Comparison of ENCODE assay signal across 30 mouse cellular contexts in genomic region chr16:93140535-93141110, GRCm38 (mm10).
DNase-seq lines count a peak whose midpoint lies in the region; ATAC-seq and TF ChIP-seq lines count a peak whose summit lies in the region.
"Had no signal": no experiment of that assay in that cellular context is flagged by ENCODE, and none has a peak within 500 bp of the region (broad histone marks: within the 10 kb centered on the region; RNA-seq: fewer than 3 reads in every experiment).

No protein-coding gene starts in this region.

- ATAC-seq in hindbrain, embryonic 16.5 days: 0 out of 2 replicates have a peak, but pooled peaks have one; percentile 20
- ATAC-seq in hindbrain, embryonic 13.5 days (ENCODE audit: low FRiP score): no peak
- ATAC-seq in megakaryocyte-erythroid progenitor cell, adult 5-6 weeks (replicated peaks; ENCODE audit: low FRiP score, low TSS enrichment, poor library complexity, severe bottlenecking): 0 out of 2 replicates have a peak, but pooled peaks have one; percentile 22
- ATAC-seq: liver, embryonic 12.5 days; liver, postnatal 0 days; Patski had no signal

- H3K9me3 ChIP-seq in hindbrain, embryonic 16.5 days (ENCODE audit: control insufficient read depth, low read length): no peaks in the 10 kb centered on the region
- no peaks in the 10 kb centered on the region for H3K9me3 ChIP-seq in hindbrain, embryonic 13.5 days
- H3K9me3 ChIP-seq in MEL (replicated peaks; ENCODE audit: insufficient read depth, low read length): no peaks in the 10 kb centered on the region
- H3K9me3 ChIP-seq: liver, embryonic 12.5 days had no signal

- no peaks in the 10 kb centered on the region for H3K27me3 ChIP-seq in hindbrain, embryonic 16.5 days (replicated peaks; ENCODE audit: control insufficient read depth, insufficient read depth, low read length)
- no peaks in the 10 kb centered on the region for H3K27me3 ChIP-seq in hindbrain, embryonic 13.5 days
- no peaks in the 10 kb centered on the region for H3K27me3 ChIP-seq in MEL (ENCODE audit: control insufficient read depth in 1 of 2, insufficient read depth in 2 of 2, low read length in 2 of 2)
- no peaks in the 10 kb centered on the region; the same call in 1 of the 2 replicates for H3K27me3 ChIP-seq in cerebellum, adult 2 months (ENCODE audit: control insufficient read depth, insufficient read depth, low read length)
- H3K27me3 ChIP-seq: CH12.LX, Patski had no signal

- no peaks in the 10 kb centered on the region for H3K36me3 ChIP-seq in hindbrain, embryonic 16.5 days (ENCODE audit: control insufficient read depth, insufficient read depth, low read length)
- no peaks in the 10 kb centered on the region for H3K36me3 ChIP-seq in hindbrain, embryonic 13.5 days
- H3K36me3 ChIP-seq in MEL (ENCODE audit: control insufficient read depth in 1 of 2, insufficient read depth in 2 of 2, low read length in 2 of 2): peaks cover 0 to 31% of the 10 kb centered on the region in 2 experiments; a peak in 2 of 4 replicates
- H3K36me3 ChIP-seq: liver, embryonic 12.5 days had no signal

- H3K4me1 ChIP-seq in hindbrain, embryonic 16.5 days (ENCODE audit: control insufficient read depth, insufficient read depth, low read depth, low read length): no peaks in the 10 kb centered on the region
- H3K4me1 ChIP-seq in hindbrain, embryonic 13.5 days (replicated peaks): 0 out of 2 replicates have a peak, but pooled peaks cover 6% of the 10 kb centered on the region
- H3K4me1 ChIP-seq in MEL (ENCODE audit: control insufficient read depth in 1 of 2, insufficient read depth in 2 of 2, low read length in 2 of 2): peaks cover 16 to 26% of the 10 kb centered on the region in 2 experiments
- H3K4me1 ChIP-seq in cerebellum, adult 2 months (ENCODE audit: control insufficient read depth, insufficient read depth, low read length): peaks cover 3% of the 10 kb centered on the region; the same call in 1 of the 2 replicates

- no peak for TF ChIP-seq CTCF in MEL (IDR thresholded peaks at IDR 0.05 in 2 of 3, conservative IDR thresholded peaks at IDR 0.05 in 1 of 3; ENCODE audit: control insufficient read depth in 1 of 3, insufficient read depth in 1 of 3, low read depth in 2 of 3, low read length in 3 of 3, poor library complexity in 1 of 3, severe bottlenecking in 1 of 3)
- TF ChIP-seq CTCF in cerebellum, adult 2 months (IDR thresholded peaks at IDR 0.05; ENCODE audit: borderline replicate concordance, insufficient read depth, low read depth, low read length): no peak

- no peak overlapping the region for H3K4me2 ChIP-seq in hindbrain, embryonic 16.5 days (ENCODE audit: low read length)
- no peak overlapping the region for H3K4me2 ChIP-seq in hindbrain, embryonic 13.5 days
- H3K4me2 ChIP-seq: heart, embryonic 11.5 days; hindbrain, embryonic 14.5 days; liver, embryonic 12.5 days had no signal

- intact Hi-C loops in left cerebral cortex, postnatal 25 days (cut with DNase I): loop anchor here (2.0 to 5.0 kb wide), 2 partner anchors 442 to 573 kb away; no protein-coding TSS in a partner anchor

- TF ChIP-seq POLR2A in MEL (IDR thresholded peaks at IDR 0.05; ENCODE audit: control insufficient read depth in 1 of 2, insufficient read depth in 1 of 2, low read depth in 1 of 2, low read length in 2 of 2, poor library complexity in 1 of 2): no peak
- no peak for TF ChIP-seq POLR2A in cerebellum, adult 2 months (IDR thresholded peaks at IDR 0.05; ENCODE audit: borderline replicate concordance, insufficient read depth, low read length)

- no peak overlapping the region for H3K27ac ChIP-seq in hindbrain, embryonic 16.5 days (ENCODE audit: low read depth, low read length)
- H3K27ac ChIP-seq in hindbrain, embryonic 13.5 days: no peak overlapping the region
- H3K27ac ChIP-seq in MEL (ENCODE audit: control insufficient read depth, low read depth, low read length): peak overlapping the region; percentile 55
- no peak overlapping the region for H3K27ac ChIP-seq in cerebellum, adult 2 months (ENCODE audit: insufficient read depth, low read length)
- H3K27ac ChIP-seq: gastrocnemius, adult 2 months; hindbrain, embryonic 14.5 days; liver, embryonic 12.5 days had no signal

- H3K79me2 ChIP-seq in MEL (ENCODE audit: control insufficient read depth, insufficient read depth, low read length, poor library complexity): no peaks in the 10 kb centered on the region

- peak; percentile 32 to 55; a peak in 2 of 4 replicates for TF ChIP-seq EP300 in MEL (IDR thresholded peaks at IDR 0.05; ENCODE audit: low read depth in 1 of 2, low read length in 2 of 2)

- no peak overlapping the region for H3K9ac ChIP-seq in hindbrain, embryonic 16.5 days (ENCODE audit: low read depth, low read length)
- no peak overlapping the region for H3K9ac ChIP-seq in hindbrain, embryonic 13.5 days
- H3K9ac ChIP-seq in MEL (ENCODE audit: control insufficient read depth, low read depth, low read length, poor library complexity, severe bottlenecking): no peak overlapping the region
- H3K9ac ChIP-seq: hindbrain, embryonic 14.5 days; liver, embryonic 12.5 days; liver, postnatal 0 days had no signal

- H3K4me3 ChIP-seq in hindbrain, embryonic 16.5 days (ENCODE audit: low read length): no peak overlapping the region
- H3K4me3 ChIP-seq in hindbrain, embryonic 13.5 days: no peak overlapping the region
- H3K4me3 ChIP-seq in MEL (ENCODE audit: control insufficient read depth in 1 of 2, insufficient read depth in 1 of 2, low read depth in 2 of 2, low read length in 2 of 2): no peak overlapping the region
- no peak overlapping the region for H3K4me3 ChIP-seq in cerebellum, adult 2 months (replicated peaks; ENCODE audit: insufficient read depth, low read depth, low read length)
- H3K4me3 ChIP-seq: gastrocnemius, adult 2 months; liver, embryonic 12.5 days; megakaryocyte, embryonic 14.5 days had no signal

- 49% methylated on average over 15 of the region's 15 CpGs for WGBS in hindbrain, embryonic 16.5 days
- 62% methylated on average over 15 of the region's 15 CpGs for WGBS in hindbrain, embryonic 13.5 days
- 74% methylated on average over 15 of the region's 15 CpGs for WGBS in cerebellum, adult 2 months

- TF ChIP-seq RAD21 in MEL (IDR thresholded peaks at IDR 0.05; ENCODE audit: low read depth, low read length): no peak

- DNase-seq in embryo, embryonic 11 days: peak; percentile 6
- no peak for DNase-seq in embryo, embryonic 9.5 days (ENCODE audit: extremely low spot score)
- DNase-seq in MEL (ENCODE audit: low read depth, low spot score): peak; percentile 66
- DNase-seq in cerebellum, adult 2 months: no peak
- DNase-seq in left cerebral cortex, postnatal 25 days (ENCODE audit: low spot score in 2 of 2): no peak
- DNase-seq: adrenal gland, postnatal 10 days; cerebellum, adult 11 months; cerebellum, adult 9-11 months; gastrocnemius, adult 2 months; gastrocnemius, postnatal 36 days; heart, adult 18-20 months; heart, postnatal 36 days; kidney, adult 18-20 months; kidney, postnatal 4 days; left cerebral cortex, postnatal 4 days; liver, postnatal 0 days; lung, postnatal 4 days; right cerebral cortex, adult 18-20 months; spleen, adult 18-20 months; thymus, adult 2 months; thymus, postnatal 36 days had no signal

TF ChIP-seq in MEL, 35 proteins besides CTCF, POLR2A, EP300 and RAD21 (continues in another document):
- TF ChIP-seq MEF2A (IDR thresholded peaks at IDR 0.05; ENCODE audit: extremely low read depth, insufficient replicate concordance, low read depth, low read length, poor library complexity, severe bottlenecking): no peak
- TF ChIP-seq MAZ (IDR thresholded peaks at IDR 0.05; ENCODE audit: low read depth, low read length): no peak
- TF ChIP-seq JUND (IDR thresholded peaks at IDR 0.05; ENCODE audit: low read depth, low read length): no peak
- no peak for TF ChIP-seq TCF12 (IDR thresholded peaks at IDR 0.05; ENCODE audit: low read depth, low read length)
- no peak for TF ChIP-seq E2F4 (IDR thresholded peaks at IDR 0.05; ENCODE audit: borderline replicate concordance, low read depth, low read length)
- TF ChIP-seq USF2 (IDR thresholded peaks at IDR 0.05; ENCODE audit: borderline replicate concordance in 1 of 2, insufficient read depth in 1 of 2, low read depth in 1 of 2, low read length in 2 of 2): no peak
- no peak for TF ChIP-seq MXI1 (IDR thresholded peaks at IDR 0.05; ENCODE audit: low read depth, low read length)
- peak; percentile 62; the same call in 1 of the 2 replicates for TF ChIP-seq GATA1 (IDR thresholded peaks at IDR 0.05; ENCODE audit: low read depth, low read length)
- TF ChIP-seq ZKSCAN1 (IDR thresholded peaks at IDR 0.05; ENCODE audit: low read depth, low read length): no peak
- no peak for TF ChIP-seq NELFE (IDR thresholded peaks at IDR 0.05; ENCODE audit: low read depth, low read length)
- no peak for TF ChIP-seq MAFK (IDR thresholded peaks at IDR 0.05; ENCODE audit: borderline replicate concordance, low read depth, low read length)
- 0 out of 2 replicates have a peak, but pooled peaks have one; percentile 16 for TF ChIP-seq TBP (IDR thresholded peaks at IDR 0.05; ENCODE audit: low read depth, low read length)
- TF ChIP-seq POLR2AphosphoS5 (IDR thresholded peaks at IDR 0.05; ENCODE audit: borderline replicate concordance, low read depth, low read length): no peak
- TF ChIP-seq GABPA (IDR thresholded peaks at IDR 0.05; ENCODE audit: low read depth, low read length): no peak
- TF ChIP-seq TAL1 (IDR thresholded peaks at IDR 0.05; ENCODE audit: low read length): no peak
- no peak for TF ChIP-seq ELF1 (IDR thresholded peaks at IDR 0.05; ENCODE audit: low read depth, low read length)
- TF ChIP-seq BHLHE40 (IDR thresholded peaks at IDR 0.05; ENCODE audit: borderline replicate concordance, low read depth, low read length): no peak
- no peak for TF ChIP-seq ZMIZ1 (IDR thresholded peaks at IDR 0.05; ENCODE audit: low read depth, low read length)
- no peak for TF ChIP-seq UBTF (IDR thresholded peaks at IDR 0.05; ENCODE audit: borderline replicate concordance, insufficient read depth, low read depth, low read length)
- TF ChIP-seq SIN3A (IDR thresholded peaks at IDR 0.05; ENCODE audit: low read length): no peak
- TF ChIP-seq USF1 (IDR thresholded peaks at IDR 0.05; ENCODE audit: low read depth, low read length): no peak
- no peak for TF ChIP-seq CHD2 (IDR thresholded peaks at IDR 0.05; ENCODE audit: low read length)
- peak; percentile 21; the same call in 1 of the 2 replicates for TF ChIP-seq MYC (IDR thresholded peaks at IDR 0.05; ENCODE audit: low read depth, low read length)
- peak; percentile 83 for TF ChIP-seq ZNF384 (IDR thresholded peaks at IDR 0.05; ENCODE audit: low read depth, low read length)
- TF ChIP-seq MYB (IDR thresholded peaks at IDR 0.05; ENCODE audit: low read depth, low read length): no peak
- no peak for TF ChIP-seq ZC3H11A (IDR thresholded peaks at IDR 0.05; ENCODE audit: low read depth, low read length)
- TF ChIP-seq NRF1 (IDR thresholded peaks at IDR 0.05; ENCODE audit: insufficient read depth, low read depth, low read length, poor library complexity, severe bottlenecking): no peak
- no peak for TF ChIP-seq POLR2AphosphoS2 (IDR thresholded peaks at IDR 0.05; ENCODE audit: low read length)
- TF ChIP-seq ETS1 (IDR thresholded peaks at IDR 0.05; ENCODE audit: low read depth, low read length): peak; percentile 42

Comparison
In these comparisons a context has a peak if more than half of its experiments do, and no peak if none do; other contexts are left out.
1. DNase-seq: peak in embryo, embryonic 11 days (single experiment) and MEL (single experiment); none in embryo, embryonic 9.5 days (single experiment), cerebellum, adult 2 months (0 of 2) and left cerebral cortex, postnatal 25 days (0 of 2).